19 mouse cellular contexts compared by ENCODE assay signal in the genomic region with DNA sequence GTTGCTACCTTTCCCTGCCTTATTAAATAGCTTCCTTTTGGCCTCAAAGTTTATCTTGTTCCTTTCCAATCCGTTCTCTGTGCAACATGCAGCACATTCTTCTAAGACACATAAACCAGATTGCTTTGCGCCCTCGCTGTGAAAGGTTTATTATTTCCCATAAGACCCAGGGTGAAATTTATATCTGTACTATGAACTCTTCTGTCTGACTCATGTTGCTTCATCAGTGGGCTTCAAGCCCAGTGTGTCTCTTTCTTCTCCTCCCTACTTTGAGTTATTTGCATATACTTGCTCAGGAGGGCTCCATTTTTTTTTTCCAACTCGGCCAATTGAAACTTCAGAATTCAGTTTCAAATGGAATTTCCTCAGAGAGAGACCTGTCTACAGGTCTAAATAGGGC.
"Had no signal": no experiment of that assay in that cellular context is flagged by ENCODE, and none has a peak within 500 bp of the region (broad histone marks: within the 10 kb centered on the region; RNA-seq: fewer than 3 reads in every experiment).

No protein-coding gene starts in this region.

- DNase-seq: lung, adult 18-20 months; lung, embryonic 14.5 days; lung, postnatal 10 days; lung, postnatal 4 days; midbrain, embryonic 14.5 days; retina, postnatal 1 day; right cerebral cortex, adult 18-20 months; right cerebral cortex, postnatal 25 days; right cerebral cortex, postnatal 4 days; spleen, adult 18-20 months; thymus, adult 18-20 months; thymus, postnatal 14 days; thymus, postnatal 36 days had no signal

- H3K4me1 ChIP-seq: midbrain, embryonic 10.5 days; midbrain, embryonic 12.5 days; neural tube, embryonic 13.5 days; neural tube, embryonic 15.5 days had no signal

- H3K27me3 ChIP-seq: midbrain, embryonic 12.5 days; neural tube, embryonic 13.5 days; neural tube, embryonic 15.5 days had no signal

- H3K9ac ChIP-seq: lung, embryonic 14.5 days; midbrain, embryonic 12.5 days; neural tube, embryonic 13.5 days; neural tube, embryonic 15.5 days had no signal

- H3K27ac ChIP-seq: midbrain, embryonic 10.5 days; midbrain, embryonic 12.5 days; neural tube, embryonic 13.5 days; neural tube, embryonic 15.5 days had no signal

- ATAC-seq: midbrain, embryonic 16.5 days had no signal

- H3K4me2 ChIP-seq: lung, embryonic 14.5 days; midbrain, embryonic 12.5 days; neural tube, embryonic 13.5 days; neural tube, embryonic 15.5 days had no signal

- H3K4me3 ChIP-seq: midbrain, embryonic 10.5 days; midbrain, embryonic 12.5 days; myocyte; neural tube, embryonic 13.5 days; neural tube, embryonic 15.5 days had no signal

- H3K9me3 ChIP-seq: midbrain, embryonic 10.5 days; midbrain, embryonic 12.5 days; neural tube, embryonic 13.5 days; neural tube, embryonic 15.5 days had no signal

- H3K36me3 ChIP-seq: midbrain, embryonic 10.5 days; midbrain, embryonic 12.5 days; neural tube, embryonic 13.5 days; neural tube, embryonic 15.5 days had no signal
